Mouse (Mus musculus) stomach, embryonic 14.5 days (tissue): ENCODE results near the gene Apob. TPM values are rescaled to one million over a fixed set of nuclear protein-coding genes. Genes with fewer than 3 reads are reported as not detected.

Experiments used
- ATAC-seq: fragments of 200-750 bp; cut with Nextera tagmentation; 2 replicates; pipeline ENCODE4 v1.8.0; 2017; ENCODE audit warnings: low read depth, moderate TSS enrichment; ENCODE audit not compliant: insufficient number of reproducible peaks, insufficient read depth, low FRiP score
- H3K27ac ChIP-seq: fragments of 300-500 bp; sonication (generic); 2 replicates; pipeline ENCODE4 v1.5.1; 2014; ENCODE audit warnings: mild to moderate bottlenecking, low read length, moderate library complexity, mixed read lengths
- H3K27me3 ChIP-seq: fragments of 300-500 bp; sonication (generic); 2 replicates; pipeline ENCODE4 v1.6.1; 2014; ENCODE audit warnings: low read length, control low read depth, mixed read lengths; ENCODE audit not compliant: control insufficient read depth, insufficient read depth
- H3K36me3 ChIP-seq: fragments of 300-500 bp; sonication (generic); 2 replicates; pipeline ENCODE4 v1.6.1; 2014; ENCODE audit warnings: mild to moderate bottlenecking, control low read depth, low read length, moderate library complexity, mixed read lengths; ENCODE audit not compliant: control insufficient read depth, insufficient read depth
- H3K4me1 ChIP-seq: fragments of 300-500 bp; sonication (generic); 2 replicates; pipeline ENCODE4 v1.6.1; 2014; ENCODE audit warnings: low read length, control low read depth, mixed read lengths; ENCODE audit not compliant: control insufficient read depth, insufficient read depth
- H3K4me2 ChIP-seq: fragments of 300-500 bp; sonication (generic); replicated peaks from 2 replicates; pipeline ENCODE4 v1.6.1; 2014; ENCODE audit warnings: low read depth, low read length, control low read depth
- H3K4me3 ChIP-seq: fragments of 300-500 bp; sonication (generic); 2 replicates; pipeline ENCODE4 v1.5.1; 2014; ENCODE audit warnings: low read depth, low read length, control low read depth
- H3K9ac ChIP-seq: fragments of 300-500 bp; sonication (generic); replicated peaks from 2 replicates; pipeline ENCODE4 v1.6.1; 2014; ENCODE audit warnings: low read depth, mild to moderate bottlenecking, control low read depth, low read length, moderate library complexity, mixed read lengths
- H3K9me3 ChIP-seq: fragments of 300-500 bp; sonication (generic); 2 replicates; pipeline ENCODE4 v1.6.1; 2016; ENCODE audit warnings: low read depth, low read length, control low read depth; ENCODE audit not compliant: control insufficient read depth
- WGBS: fragments of 180-500 bp; shearing (Covaris S2); extraction: QIAGEN DNeasy Blood & Tissue Kit; methylation state at CpG from one replicate; pipeline ENCODE4 v1.1.7; 2014; 5-methylcytosine and 5-hydroxymethylcytosine counted together
- polyA plus RNA-seq: library from polyadenylated mRNA; unstranded; fragments of >200 nt; fragmentation: Nextera tagmentation; extraction: Ambion mirVana; gene quantifications from 2 replicates; pipeline ENCODE4 v1.2.1, GENCODE M21; 2014

The Apob gene
- polyA plus RNA-seq, 1 experiment from 2014 or later, result 0.46 TPM

- Histone ChIP-seq H3K27me3 (no peaks in the 10 kb centered on the region), H3K36me3 (no peaks in the 10 kb centered on the region), H3K9me3 (no peaks in the 10 kb centered on the region), H3K4me2 (no peak overlapping the region), H3K4me1 (no peaks in the 10 kb centered on the region), H3K4me3 (no peak overlapping the region), H3K9ac (no peak overlapping the region), H3K27ac (no peak overlapping the region)
- ATAC-seq, result no peak
- WGBS, result 65% methylated on average over 8 of the region's 8 CpGs
Observed at GRCm38 (mm10) chr12:8056001-8056640, 78.7 kb downstream of the Apob start.

- H3K27me3 ChIP-seq, result no peaks in the 10 kb centered on the region
- H3K27ac ChIP-seq, result no peak overlapping the region
- 9% methylated on average over 3 of the region's 3 CpGs for WGBS
- no peak overlapping the region for H3K4me2 ChIP-seq
- no peak overlapping the region for H3K4me3 ChIP-seq
- H3K9ac ChIP-seq, result no peak overlapping the region
- no peak for ATAC-seq
- no peaks in the 10 kb centered on the region for H3K4me1 ChIP-seq
- H3K9me3 ChIP-seq, result no peaks in the 10 kb centered on the region
- no peaks in the 10 kb centered on the region for H3K36me3 ChIP-seq
Observed at GRCm38 (mm10) chr12:8059576-8059975, 82.1 kb downstream of the Apob start.

GRCm38 (mm10) chr12:8063363-8064065 is 86.1 kb downstream of the Apob start:
- WGBS, result 56% methylated on average over 11 of the region's 11 CpGs
- no peak overlapping the region for H3K27ac ChIP-seq
- H3K27me3 ChIP-seq, result no peaks in the 10 kb centered on the region
- H3K4me1 ChIP-seq, result no peaks in the 10 kb centered on the region
- no peak overlapping the region for H3K9ac ChIP-seq
- no peak for ATAC-seq
- no peaks in the 10 kb centered on the region for H3K36me3 ChIP-seq
- no peaks in the 10 kb centered on the region for H3K9me3 ChIP-seq
- no peak overlapping the region for H3K4me2 ChIP-seq
- H3K4me3 ChIP-seq, result no peak overlapping the region

Other genes with a start within 250 kb of the Apob start
- 68.3 and 79.5 TPM in 2 replicates for gene Ldah, start 230.5 kb downstream of the Apob start, polyA plus RNA-seq